Mouse (Mus musculus) ES-CJ7 (cell line): ENCODE results near the gene Esrrg.

Experiments
- DNase-seq: peaks from one replicate; pipeline ENCODE4 v3.0.0; 2011; ENCODE audit warnings: low read depth, low spot score

Gene Esrrg

DNA sequence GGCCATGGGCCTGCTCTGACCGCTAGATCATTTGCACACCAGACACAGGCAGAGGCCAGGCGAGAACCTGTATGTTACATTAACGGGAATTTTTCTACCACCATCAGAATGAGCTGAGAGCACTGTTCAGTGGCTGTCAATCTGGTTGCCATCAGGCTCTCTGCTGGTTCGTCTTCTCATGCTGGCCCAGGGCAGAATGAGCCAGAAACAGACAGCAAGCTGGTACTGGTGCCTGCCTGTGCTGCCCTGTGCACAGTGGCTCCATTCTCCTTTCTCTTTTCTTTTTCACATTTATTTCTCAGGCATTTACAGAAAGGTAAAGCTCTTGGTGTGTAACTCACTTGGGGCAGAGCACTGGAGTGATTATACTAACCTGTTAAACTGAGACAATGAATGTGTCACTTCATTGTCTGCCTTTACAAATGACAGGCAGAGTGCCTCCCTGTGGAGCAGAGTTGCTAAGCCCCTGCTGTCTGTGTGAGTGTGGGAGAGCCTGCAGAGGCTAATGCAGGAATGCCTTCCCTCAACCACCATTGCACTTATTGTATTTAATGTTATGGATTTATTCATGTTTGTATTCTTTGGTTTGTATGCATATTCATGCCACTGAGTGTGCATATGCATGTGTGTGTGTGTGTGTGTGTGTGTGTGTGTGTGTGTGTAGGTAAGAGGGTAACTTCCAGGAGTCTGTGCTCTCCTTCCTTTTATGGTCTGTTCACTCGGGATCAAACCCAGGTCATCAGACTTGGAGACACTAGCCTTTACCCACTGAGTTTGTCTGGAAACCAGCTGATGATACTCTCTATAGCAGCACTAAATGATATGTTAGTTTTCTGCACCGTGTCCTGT is 651.9 kb downstream of the Esrrg start:
- no peak for DNase-seq

GRCm38 (mm10) chr1:188261903-188262682 is 653.5 kb downstream of the Esrrg start, which contains the start of gene Ush2a:
Gene Ush2a (plus strand): TSS chr1:188262023.
- no peak for DNase-seq
